Mouse (Mus musculus) cortical plate, adult 2 months (tissue): Measurements from ENCODE around the gene Fam129a.

Experiments used
- CTCF ChIP-seq: fragments of 200-500 bp; IDR thresholded peaks from 2 replicates; pipeline ENCODE4 v1.5.1; 2011; ENCODE audit warnings: mild to moderate bottlenecking, control low read depth, low read length; ENCODE audit not compliant: insufficient read depth; ENCODE audit errors: extremely low read depth
- POLR2A ChIP-seq: fragments of 200-500 bp; IDR thresholded peaks from 2 replicates; pipeline ENCODE4 v1.6.1; 2011; ENCODE audit warnings: mild to moderate bottlenecking, low read length, control low read depth; ENCODE audit not compliant: insufficient read depth; ENCODE audit errors: extremely low read depth

- TF ChIP-seq CTCF (no peak), POLR2A (no peak)
Measured at GRCm38 (mm10) chr1:151699363-151699762, 128.4 kb downstream of the Fam129a start.
